Mouse (Mus musculus) liver, adult 2 months (tissue): ENCODE data around the gene Noc4l.

Experiments
- CTCF ChIP-seq: fragments of 200-500 bp; IDR thresholded peaks from 2 replicates; pipeline ENCODE4 v1.5.1; 2011; ENCODE audit warnings: low read depth, low read length, control low read depth
- POLR2A ChIP-seq: fragments of 200-500 bp; IDR thresholded peaks from 2 replicates; pipeline ENCODE4 v1.6.1; 2011; ENCODE audit warnings: low read length, control low read depth; ENCODE audit not compliant: insufficient read depth; ENCODE audit errors: extremely low read depth

GRCm38 (mm10) chr5:110646377-110646776, 6.8 kb downstream of the Noc4l start:
- no peak for TF ChIP-seq CTCF
- no peak for TF ChIP-seq POLR2A
